Mouse (Mus musculus): ENCODE measurements around the gene Ttf1.

Ttf1 gene

DNA sequence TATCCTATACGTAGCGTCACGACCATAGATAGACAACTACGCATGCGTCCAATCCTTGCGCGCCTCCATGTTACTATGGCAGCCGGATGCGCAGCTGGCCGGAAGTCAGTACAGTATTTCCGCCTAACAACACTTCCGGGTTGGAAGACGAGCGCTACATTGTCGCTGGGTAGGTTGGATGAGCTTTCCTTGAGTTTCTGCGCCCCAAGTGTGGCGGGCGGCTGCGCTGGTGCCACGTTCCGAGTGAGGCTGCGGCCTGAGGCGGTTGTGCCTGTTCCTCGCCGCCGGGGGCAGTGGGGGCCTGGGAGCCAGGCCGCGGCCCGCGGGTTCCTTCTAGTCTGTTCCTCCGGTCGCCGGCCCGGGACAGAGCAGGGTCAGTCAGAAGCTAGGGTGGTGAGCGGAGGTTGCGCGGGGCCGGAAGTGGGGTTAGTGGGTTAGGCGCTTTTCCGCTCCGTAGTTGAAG lies at the start of gene Ttf1:
TSS of gene Ttf1 (plus strand) at position 128 of the 463 bp plus-strand sequence.
- peak; percentile 90 to 91 for DNase-seq

- no peak for DNase-seq
Observed at GRCm38 (mm10) chr2:29012523-29012922, 47.5 kb upstream of the Ttf1 start.

- no peak for DNase-seq
Observed at GRCm38 (mm10) chr2:29016599-29017587, 43.2 kb upstream of the Ttf1 start.

DNA sequence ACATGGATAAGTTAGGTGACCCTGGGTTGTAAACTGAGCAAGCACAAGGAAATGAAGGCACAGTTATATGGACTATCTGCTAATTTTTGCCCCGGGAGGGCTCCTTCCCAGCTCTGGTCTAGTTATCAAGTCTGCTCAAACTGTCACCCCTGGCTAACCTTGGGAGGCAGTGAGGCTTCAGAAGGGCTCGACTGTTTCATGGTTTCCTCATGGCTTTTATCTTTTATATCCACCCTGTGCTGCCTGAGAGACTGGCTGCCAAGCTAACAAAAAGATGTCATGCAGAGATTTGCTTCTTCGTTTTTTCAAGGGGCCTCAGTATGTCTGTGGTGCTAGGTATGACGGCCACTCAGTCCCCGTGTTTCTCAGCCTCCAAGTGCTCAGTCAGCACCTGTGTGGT lies 41.4 kb upstream of the Ttf1 start:
- DNase-seq, result no peak

- no peak for DNase-seq
Observed at GRCm38 (mm10) chr2:29021025-29021424, 39.0 kb upstream of the Ttf1 start.

DNA sequence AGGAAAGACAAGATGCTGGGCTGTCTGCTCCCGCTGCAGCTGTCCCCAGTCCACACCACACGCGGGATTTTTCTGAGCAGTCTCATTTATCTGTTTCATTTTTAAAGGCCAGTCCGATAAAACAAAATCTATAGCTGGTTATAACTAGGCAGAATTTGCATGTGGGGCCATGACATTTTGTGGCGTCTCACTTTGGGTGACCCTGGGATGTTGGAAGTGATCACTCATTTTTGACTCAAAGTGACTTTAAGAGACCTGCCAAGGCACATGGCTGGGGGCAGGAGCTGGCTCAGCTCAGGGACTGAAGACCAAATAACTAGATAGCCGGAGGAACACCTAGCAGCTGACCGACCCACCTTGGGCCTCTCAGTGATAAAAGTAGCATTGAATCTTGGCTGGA lies 37.1 kb upstream of the Ttf1 start:
- no peak for DNase-seq

DNA sequence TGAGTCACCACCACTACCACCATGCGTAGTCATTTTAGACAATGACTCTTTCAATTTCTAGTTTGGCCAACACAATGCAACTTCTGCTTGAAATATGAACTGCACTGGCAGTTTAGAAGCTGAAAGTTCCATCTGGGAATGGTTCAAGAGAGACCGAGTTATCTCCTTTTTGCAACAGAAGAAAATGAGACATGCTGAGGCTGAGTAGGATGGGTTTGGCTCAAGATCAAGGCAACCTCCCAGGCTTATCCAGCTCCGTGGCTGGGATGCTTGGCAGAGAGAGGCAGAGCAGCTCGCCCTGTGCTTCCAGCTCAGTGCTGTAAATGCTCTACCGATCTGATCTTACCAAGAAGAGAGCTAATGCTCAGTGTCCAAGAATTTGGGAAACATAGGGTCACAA lies 34.8 kb upstream of the Ttf1 start:
- no peak for DNase-seq

DNA sequence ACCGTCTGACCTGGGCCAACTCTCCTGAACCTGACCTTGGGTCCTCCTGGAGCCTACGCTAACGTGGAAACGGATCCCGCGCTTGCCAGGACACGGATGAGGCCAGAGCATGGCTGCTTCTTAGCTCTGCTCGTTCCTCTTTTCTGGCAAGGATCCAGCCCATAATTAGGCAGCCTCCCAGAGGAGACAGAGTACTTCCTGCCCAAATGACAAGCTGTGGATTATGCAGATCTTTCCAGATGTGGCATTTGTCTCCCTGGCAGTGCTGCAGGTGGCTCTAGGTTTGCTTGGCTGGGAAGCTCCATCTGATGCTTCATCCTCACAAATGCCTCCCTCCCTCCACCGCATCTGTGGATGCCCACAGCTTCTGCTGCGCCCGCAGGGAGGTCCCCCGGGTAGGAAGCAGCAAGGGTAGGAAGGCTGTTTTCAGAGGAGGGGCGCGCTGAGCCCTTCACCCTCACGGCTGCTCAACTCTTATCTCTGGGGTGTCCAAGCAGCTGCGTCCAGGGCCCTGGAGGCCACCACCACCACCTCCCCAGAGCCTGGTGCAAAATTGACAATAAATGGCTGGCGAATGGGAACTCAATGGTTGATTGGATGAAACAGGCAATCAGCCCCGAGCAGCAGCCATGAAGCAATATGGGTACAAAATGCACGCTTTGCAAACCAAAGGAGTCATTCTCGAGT lies 29.9 kb upstream of the Ttf1 start:
- DNase-seq, result no peak

- peak; percentile 30 to 47 for DNase-seq
Observed at GRCm38 (mm10) chr2:29031951-29032350, 28.1 kb upstream of the Ttf1 start.

DNA sequence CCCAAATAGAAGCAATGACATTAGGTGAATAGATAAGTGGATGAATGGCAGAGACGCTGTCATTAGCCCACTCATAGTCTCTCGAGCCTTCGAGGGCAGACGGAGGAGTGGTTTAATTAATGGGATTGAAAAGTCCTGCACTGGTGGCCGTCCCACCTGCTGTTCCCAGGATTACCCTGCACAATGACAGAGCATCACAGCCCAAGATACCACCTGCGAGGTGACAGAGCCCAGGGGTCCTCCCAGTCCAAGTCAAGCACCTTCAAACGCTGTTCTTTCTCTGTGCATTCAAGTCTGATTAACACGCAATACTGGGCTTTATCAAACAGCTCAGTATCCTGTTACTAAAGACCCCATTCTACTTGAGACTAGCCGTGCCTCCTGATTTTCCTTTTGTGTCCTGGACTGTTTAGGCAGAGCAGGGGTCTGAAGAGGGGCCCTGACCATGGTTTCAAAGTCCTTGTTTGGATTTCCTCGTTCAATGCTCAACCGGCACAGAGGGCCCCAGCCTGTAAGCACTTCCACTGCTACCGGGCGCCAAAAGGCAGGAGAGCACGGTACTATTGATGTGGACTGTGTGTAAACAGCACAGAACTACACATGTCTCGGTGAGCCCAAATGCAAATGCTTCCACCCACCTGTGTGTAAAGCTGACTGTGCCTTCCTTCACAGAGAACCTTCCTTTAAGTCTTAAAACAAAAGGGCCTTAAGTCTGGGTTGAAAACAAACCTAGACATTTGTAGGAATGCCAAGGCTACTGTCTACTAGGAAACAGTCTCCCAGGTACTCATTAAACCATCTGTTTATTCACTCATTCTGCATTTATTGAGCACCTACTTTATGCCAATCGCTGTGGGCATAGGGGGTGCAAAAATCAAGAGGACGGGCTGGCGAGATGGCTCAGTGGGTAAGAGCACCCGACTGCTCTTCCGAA lies 25.3 kb upstream of the Ttf1 start:
- peak; percentile 37 to 64 for DNase-seq

- DNase-seq, result peak; percentile 82 to 86
Observed at GRCm38 (mm10) chr2:29035698-29036097, 24.4 kb upstream of the Ttf1 start.

DNA sequence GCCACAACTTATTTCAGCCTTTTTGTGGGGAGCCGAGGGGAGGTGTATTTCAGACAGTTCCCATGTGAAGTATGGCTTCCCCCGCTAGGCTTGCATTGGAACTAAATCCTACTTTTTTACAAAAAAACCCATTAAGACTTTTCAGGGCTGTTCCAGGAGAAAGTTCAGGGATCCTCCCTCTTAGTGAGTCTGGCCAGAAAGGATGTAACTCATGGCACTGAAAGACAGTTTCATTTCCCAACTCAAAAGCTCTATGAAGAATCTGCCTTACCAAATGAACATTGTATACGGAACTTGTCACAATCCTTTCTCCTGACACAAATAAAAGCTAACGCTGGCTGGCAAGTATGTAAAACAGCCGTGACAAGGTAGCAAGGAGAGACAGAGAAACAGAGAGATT lies 20.3 kb upstream of the Ttf1 start:
- no peak for DNase-seq

DNA sequence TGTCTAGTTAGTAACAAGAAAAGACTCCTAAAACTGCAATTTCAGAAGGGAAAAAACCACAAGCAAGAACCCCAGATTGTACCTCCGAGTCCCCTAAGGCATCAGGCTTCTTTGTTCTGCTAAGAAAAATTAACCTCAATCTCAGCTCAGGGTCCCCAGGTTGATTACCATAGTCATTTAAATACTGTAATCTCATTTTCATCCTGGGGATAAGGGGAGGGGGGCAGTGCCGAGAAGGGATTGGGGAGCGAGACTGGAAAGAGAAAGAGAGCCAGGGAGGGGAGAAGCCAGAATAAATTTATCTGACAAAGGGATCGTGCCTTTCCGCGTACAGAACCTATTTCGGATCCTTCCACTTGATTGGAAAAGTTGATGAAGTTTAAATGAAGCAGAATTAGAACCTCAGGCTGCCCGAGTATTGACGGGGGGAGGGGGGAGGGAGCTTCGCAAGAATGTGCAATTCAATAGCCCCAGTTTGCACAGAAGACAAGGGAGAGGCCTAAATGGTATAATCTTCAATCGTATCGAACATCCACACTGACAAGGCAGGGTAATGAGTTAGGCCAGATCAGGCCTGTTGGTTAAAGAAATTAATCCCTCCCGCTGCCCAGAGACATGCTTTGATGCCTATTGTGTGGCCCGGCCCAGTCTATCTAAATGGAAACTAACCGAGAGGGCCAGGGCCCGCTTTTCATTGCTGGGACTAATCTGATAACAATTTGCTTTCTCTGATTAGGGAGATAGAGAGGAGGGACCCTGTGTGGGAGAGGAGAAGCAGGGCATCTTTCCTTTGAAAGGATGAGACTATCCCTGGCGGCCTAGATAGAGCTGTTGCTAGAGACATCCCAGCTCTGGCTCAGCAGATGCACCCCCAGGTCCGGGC lies 19.2 kb upstream of the Ttf1 start:
- DNase-seq, result no peak

- DNase-seq, result no peak
Observed at GRCm38 (mm10) chr2:29041477-29041768, 18.6 kb upstream of the Ttf1 start.

- DNase-seq, result no peak
Observed at GRCm38 (mm10) chr2:29042124-29042523, 17.9 kb upstream of the Ttf1 start.

GRCm38 (mm10) chr2:29046151-29046550 lies 13.9 kb upstream of the Ttf1 start:
- DNase-seq, result no peak

DNA sequence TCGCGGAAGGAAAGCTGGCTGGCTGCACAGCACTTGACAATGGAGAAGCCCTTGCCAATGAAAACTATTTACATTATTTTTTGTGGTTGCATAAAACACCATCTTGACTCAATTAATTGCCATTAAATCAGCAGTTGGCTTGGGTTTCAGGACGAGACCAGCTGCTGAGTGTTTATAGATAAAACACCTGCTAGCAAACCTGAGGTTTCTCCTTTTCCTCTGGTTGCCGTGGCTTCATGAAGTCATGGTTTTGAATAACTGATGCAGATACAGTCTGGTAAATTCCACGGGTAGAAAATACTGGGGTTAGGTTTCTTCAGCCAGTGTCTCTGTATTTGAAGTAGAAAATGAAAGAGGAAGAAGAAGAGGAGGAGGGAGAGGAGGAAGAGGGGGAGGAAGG lies 8.1 kb upstream of the Ttf1 start:
- no peak for DNase-seq

DNA sequence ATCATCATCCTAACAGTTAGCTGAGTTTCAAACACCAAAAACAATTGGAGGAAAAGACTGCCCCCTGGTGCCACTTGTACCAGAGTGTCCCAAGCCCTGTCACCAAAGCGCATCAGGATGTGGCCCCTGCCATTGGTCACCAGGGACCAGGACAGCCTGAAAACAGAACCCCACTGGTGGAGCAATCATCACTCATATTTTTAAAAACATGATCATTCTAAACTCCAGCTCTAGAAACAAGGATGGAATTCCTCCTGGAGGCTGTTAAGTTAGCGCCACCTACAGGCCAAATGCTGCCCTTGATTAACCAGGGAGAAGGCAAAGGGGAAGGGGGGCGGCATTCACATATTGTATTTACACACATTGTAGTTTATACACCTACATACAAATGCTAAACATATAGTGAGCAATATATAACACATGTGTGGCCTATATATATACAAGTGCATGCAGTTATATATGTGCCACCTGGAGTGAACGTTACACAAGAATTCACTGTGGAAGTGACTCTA lies 7.1 kb upstream of the Ttf1 start:
- DNase-seq, result peak in 1 of 2 experiments; percentile 63

GRCm38 (mm10) chr2:29053802-29054544 lies 6.1 kb upstream of the Ttf1 start:
- peak in 1 of 2 experiments; percentile 71 for DNase-seq

DNA sequence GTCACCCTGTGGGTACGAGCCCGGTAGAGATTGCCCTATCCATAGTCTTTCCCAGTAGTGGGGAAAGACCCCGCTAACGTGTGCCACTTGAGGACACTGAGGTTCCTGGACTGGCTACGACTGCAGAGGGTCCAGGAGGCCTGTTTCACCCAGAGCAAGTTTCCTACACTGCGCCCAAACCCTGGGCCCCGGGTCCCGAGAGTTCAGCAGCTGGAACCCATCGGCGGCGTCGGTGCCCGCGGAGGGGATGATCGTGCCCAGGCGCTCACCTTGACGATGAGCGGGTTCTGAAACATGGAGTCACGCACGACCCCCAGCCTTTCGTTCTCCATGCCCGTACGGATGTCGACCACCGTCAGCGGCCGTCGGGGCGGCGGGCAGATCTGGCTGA lies 5.5 kb upstream of the Ttf1 start:
- no peak for DNase-seq

DNA sequence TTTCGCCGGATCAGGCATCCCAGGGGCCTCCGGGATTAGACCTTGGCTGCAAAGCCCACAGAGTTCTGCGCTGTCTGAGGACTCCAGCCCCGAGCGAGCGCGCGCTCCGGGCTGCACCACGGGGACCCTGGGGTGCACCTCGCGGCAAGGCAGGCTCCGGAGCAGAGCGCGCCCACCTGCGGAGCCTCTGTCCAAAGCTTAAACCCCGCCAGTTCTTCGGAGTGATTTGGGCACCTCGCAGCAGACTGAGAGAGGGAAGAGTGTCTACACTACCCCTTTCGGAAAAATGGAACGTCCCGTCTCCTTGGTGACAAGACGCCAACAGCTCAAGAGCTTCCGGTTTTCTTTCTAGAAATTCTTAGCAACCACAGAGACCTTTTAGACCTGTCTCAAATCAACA lies 5.1 kb upstream of the Ttf1 start, which contains the start of gene Cfap77:
TSS of gene Cfap77 (minus strand) at position 76 of the 400 bp plus-strand sequence.
- DNase-seq, result peak in 1 of 2 experiments; percentile 56

Measured in kidney, adult 8-10 months (tissue).